In the genomic region with DNA sequence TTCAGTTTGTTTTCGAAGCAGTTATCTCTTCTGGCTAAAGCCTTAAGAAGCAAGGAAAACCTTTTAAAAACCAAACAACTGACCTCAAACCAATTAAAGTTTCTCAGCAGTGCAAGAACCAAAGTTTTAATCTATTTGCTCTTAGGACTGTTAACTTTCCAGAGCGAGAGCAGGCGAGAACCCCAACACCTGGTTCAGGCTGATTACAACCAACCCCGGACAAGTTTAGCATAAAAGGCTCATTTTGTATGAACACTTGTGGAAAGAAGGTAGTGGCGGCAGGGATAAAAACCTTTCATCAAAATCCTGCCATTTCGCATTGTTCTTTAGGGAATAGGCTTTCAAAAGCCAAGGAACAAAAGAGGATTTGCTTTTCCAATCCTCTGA, we compare ENCODE assay signal across 8 mouse cellular contexts. TPM values are rescaled to one million over a fixed set of nuclear protein-coding genes. Genes with fewer than 3 reads are reported as not detected.
DNase-seq lines count a peak whose midpoint lies in the region; ATAC-seq and TF ChIP-seq lines count a peak whose summit lies in the region.

No protein-coding gene starts in this region.

- H3K27me3 ChIP-seq in heart, embryonic 15.5 days, result no peaks in the 10 kb centered on the region
- H3K27me3 ChIP-seq in MEL (ENCODE audit: control insufficient read depth in 1 of 2, insufficient read depth in 2 of 2, low read length in 2 of 2), result no peaks in the 10 kb centered on the region
- no peaks in the 10 kb centered on the region for H3K27me3 ChIP-seq in hindbrain, embryonic 10.5 days (ENCODE audit: insufficient read depth, poor library complexity, severe bottlenecking)
- no peaks in the 10 kb centered on the region for H3K27me3 ChIP-seq in midbrain, embryonic 10.5 days (ENCODE audit: low read depth, poor library complexity, severe bottlenecking)

- TF ChIP-seq CTCF in MEL (IDR thresholded peaks at IDR 0.05 in 2 of 3, conservative IDR thresholded peaks at IDR 0.05 in 1 of 3; ENCODE audit: control insufficient read depth in 1 of 3, insufficient read depth in 1 of 3, low read depth in 2 of 3, low read length in 3 of 3, poor library complexity in 1 of 3, severe bottlenecking in 1 of 3), result no peak

- H3K27ac ChIP-seq in heart, embryonic 15.5 days, result peak overlapping the region; percentile 92
- peak overlapping the region; percentile 88 for H3K27ac ChIP-seq in MEL (ENCODE audit: control insufficient read depth, low read depth, low read length)
- peak overlapping the region; percentile 99 for H3K27ac ChIP-seq in hindbrain, embryonic 10.5 days
- H3K27ac ChIP-seq in midbrain, embryonic 10.5 days (replicated peaks), result peak overlapping the region; percentile 96

- H3K36me3 ChIP-seq in heart, embryonic 15.5 days, result no peaks in the 10 kb centered on the region
- peaks cover 0 to 17% of the 10 kb centered on the region in 2 experiments; a peak in 2 of 4 replicates for H3K36me3 ChIP-seq in MEL (ENCODE audit: control insufficient read depth in 1 of 2, insufficient read depth in 2 of 2, low read length in 2 of 2)
- H3K36me3 ChIP-seq in hindbrain, embryonic 10.5 days, result no peaks in the 10 kb centered on the region
- H3K36me3 ChIP-seq in midbrain, embryonic 10.5 days, result no peaks in the 10 kb centered on the region

- TF ChIP-seq EP300 in MEL (IDR thresholded peaks at IDR 0.05; ENCODE audit: low read depth in 1 of 2, low read length in 2 of 2), result peak in 1 of 2 experiments; percentile 29; a peak in 1 of 4 replicates

- H3K79me2 ChIP-seq in MEL (ENCODE audit: control insufficient read depth, insufficient read depth, low read length, poor library complexity), result peaks cover 3% of the 10 kb centered on the region

- H3K4me2 ChIP-seq in heart, embryonic 15.5 days, result peak overlapping the region; percentile 96

- 0 out of 2 replicates have a peak, but pooled peaks cover 3% of the 10 kb centered on the region for H3K9me3 ChIP-seq in heart, embryonic 15.5 days (replicated peaks)
- no peaks in the 10 kb centered on the region for H3K9me3 ChIP-seq in MEL (replicated peaks; ENCODE audit: insufficient read depth, low read length)
- peaks cover 3% of the 10 kb centered on the region; the same call in 1 of the 2 replicates for H3K9me3 ChIP-seq in hindbrain, embryonic 10.5 days
- no peaks in the 10 kb centered on the region for H3K9me3 ChIP-seq in midbrain, embryonic 10.5 days (replicated peaks)

- peak overlapping the region; percentile 87 for H3K4me3 ChIP-seq in heart, embryonic 15.5 days
- H3K4me3 ChIP-seq in MEL (ENCODE audit: control insufficient read depth in 1 of 2, insufficient read depth in 1 of 2, low read depth in 2 of 2, low read length in 2 of 2), result peak overlapping the region; percentile 82 to 97
- peak overlapping the region; percentile 73 for H3K4me3 ChIP-seq in hindbrain, embryonic 10.5 days
- peak overlapping the region; percentile 82 for H3K4me3 ChIP-seq in midbrain, embryonic 10.5 days

- no peak for TF ChIP-seq POLR2A in MEL (IDR thresholded peaks at IDR 0.05; ENCODE audit: control insufficient read depth in 1 of 2, insufficient read depth in 1 of 2, low read depth in 1 of 2, low read length in 2 of 2, poor library complexity in 1 of 2)

- no peak for DNase-seq in heart, adult 8-10 months (ENCODE audit: low spot score)
- peak; percentile 81 for DNase-seq in MEL (ENCODE audit: low read depth, low spot score)
- DNase-seq in hindbrain, embryonic 10.5 days (ENCODE audit: low spot score), result no peak
- no peak for DNase-seq in midbrain, embryonic 10.5 days (ENCODE audit: low spot score)
- DNase-seq in Muller cell, postnatal 12 days (ENCODE audit: inconsistent ontology term), result no peak
- DNase-seq in embryo, embryonic 10.5 days (ENCODE audit: low spot score), result no peak
- no peak for DNase-seq in urinary bladder, postnatal 4 days (ENCODE audit: low spot score in 2 of 2)

- H3K4me1 ChIP-seq in heart, embryonic 15.5 days (replicated peaks), result peaks cover 8% of the 10 kb centered on the region; the same call in 1 of the 2 replicates
- peaks cover 0 to 4% of the 10 kb centered on the region in 2 experiments; a peak in 2 of 4 replicates for H3K4me1 ChIP-seq in MEL (ENCODE audit: control insufficient read depth in 1 of 2, insufficient read depth in 2 of 2, low read length in 2 of 2)
- peaks cover 34% of the 10 kb centered on the region for H3K4me1 ChIP-seq in hindbrain, embryonic 10.5 days (replicated peaks)
- peaks cover 48% of the 10 kb centered on the region for H3K4me1 ChIP-seq in midbrain, embryonic 10.5 days

- no peak for ATAC-seq in heart, embryonic 15.5 days (replicated peaks; ENCODE audit: insufficient number of reproducible peaks, insufficient read depth, low FRiP score, low read depth)

- no peak for TF ChIP-seq RAD21 in MEL (IDR thresholded peaks at IDR 0.05; ENCODE audit: low read depth, low read length)

- 10% methylated on average over 6 of the region's 6 CpGs for WGBS in heart, embryonic 15.5 days
- 7% methylated on average over 6 of the region's 6 CpGs for WGBS in hindbrain, embryonic 10.5 days
- 3% methylated on average over 6 of the region's 6 CpGs for WGBS in midbrain, embryonic 10.5 days

- H3K9ac ChIP-seq in heart, embryonic 15.5 days, result peak overlapping the region; percentile 83
- peak overlapping the region; percentile 98 for H3K9ac ChIP-seq in MEL (ENCODE audit: control insufficient read depth, low read depth, low read length, poor library complexity, severe bottlenecking)

TF ChIP-seq in MEL, 35 proteins besides CTCF, POLR2A, EP300 and RAD21:
- TF ChIP-seq RCOR1 (IDR thresholded peaks at IDR 0.05; ENCODE audit: low read depth, low read length), result peak; percentile 43; the same call in 1 of the 2 replicates
- 0 out of 2 replicates have a peak, but pooled peaks have one; percentile 26 for TF ChIP-seq BHLHE40 (IDR thresholded peaks at IDR 0.05; ENCODE audit: borderline replicate concordance, low read depth, low read length)
- peak; percentile 74 for TF ChIP-seq TAL1 (IDR thresholded peaks at IDR 0.05; ENCODE audit: low read length)
- no peak for TF ChIP-seq ZC3H11A (IDR thresholded peaks at IDR 0.05; ENCODE audit: low read depth, low read length)
- TF ChIP-seq MYC (IDR thresholded peaks at IDR 0.05; ENCODE audit: low read depth, low read length), result no peak

RNA-seq across cellular contexts. Expression of a gene that starts 0.9 kb away (rescaled TPM):
- polyA plus RNA-seq in heart, embryonic 15.5 days (2015; fragmentation: Nextera tagmentation; extraction: Ambion mirVana), result 3.3 and 3.6 TPM in 2 replicates
- total RNA-seq in heart, adult 8-10 months (2022), result 1 to 10 TPM in 2 of 4 experiments, under 1 TPM in 2; 0.33 to 1.5 (median 1.0) TPM
- total RNA-seq in MEL (2012; rRNA removed), result 1.7 and 1.8 TPM in 2 replicates
- 1 to 10 TPM in 1 of 2 experiments, not detected in 1; 1.6 TPM for polyA plus RNA-seq in MEL (2012; ENCODE audit: insufficient read depth in 1 of 2, insufficient read length in 2 of 2, low read depth in 1 of 2, low replicate concordance in 2 of 2, missing spikeins in 1 of 2)
- 3.3 and 4.5 TPM in 2 replicates for polyA plus RNA-seq in hindbrain, embryonic 10.5 days (2016; fragmentation: Nextera tagmentation; extraction: Ambion mirVana)
- 4.3 and 5.1 TPM in 2 replicates for polyA plus RNA-seq in midbrain, embryonic 10.5 days (2016; fragmentation: Nextera tagmentation; extraction: Ambion mirVana)

RNA-seq across cellular contexts. Expression of a gene that starts 38.2 kb away (rescaled TPM):
- 74.2 and 75.4 TPM in 2 replicates for polyA plus RNA-seq in heart, embryonic 15.5 days (2015; fragmentation: Nextera tagmentation; extraction: Ambion mirVana)
- 10 to 100 TPM; 15.1 to 20.4 (median 17.3) TPM for total RNA-seq in heart, adult 8-10 months (2022)
- 68.1 and 81.0 TPM in 2 replicates for total RNA-seq in MEL (2012; rRNA removed)
- polyA plus RNA-seq in MEL (2012; ENCODE audit: insufficient read depth in 1 of 2, insufficient read length in 2 of 2, low read depth in 1 of 2, low replicate concordance in 2 of 2, missing spikeins in 1 of 2), result 100 to 1,000 TPM in 1 of 2 experiments, 10 to 100 TPM in 1; 54.0 to 161 TPM
- 244 and 275 TPM in 2 replicates for polyA plus RNA-seq in hindbrain, embryonic 10.5 days (2016; fragmentation: Nextera tagmentation; extraction: Ambion mirVana)
- polyA plus RNA-seq in midbrain, embryonic 10.5 days (2016; fragmentation: Nextera tagmentation; extraction: Ambion mirVana), result 302 and 314 TPM in 2 replicates
